Mouse (Mus musculus) heart, adult 2 months (tissue): ENCODE results near the gene Evc.

Experiments
- CTCF ChIP-seq: fragments of 200-600 bp; IDR thresholded peaks from 2 replicates; pipeline ENCODE4 v1.8.1; 2022; ENCODE audit warnings: antibody characterized with exemption, mild to moderate bottlenecking, moderate library complexity
- POLR2A ChIP-seq: fragments of 200-500 bp; IDR thresholded peaks from 2 replicates; pipeline ENCODE4 v1.6.1; 2011; ENCODE audit warnings: mild to moderate bottlenecking, low read depth, low read length, control low read depth; ENCODE audit not compliant: insufficient read depth

- no peak for TF ChIP-seq POLR2A
- no peak for TF ChIP-seq CTCF
Measured at GRCm38 (mm10) chr5:37246138-37246910, 90.4 kb downstream of the Evc start.
